Mouse (Mus musculus) forebrain, embryonic 15.5 days (tissue): ENCODE measurements around the gene Zkscan1. TPM values are rescaled to one million over a fixed set of nuclear protein-coding genes. Genes with fewer than 3 reads are reported as not detected.
"Not testable (repeated sequence)": the region's sequence is repeated elsewhere in the genome, so short reads cannot be mapped to it uniquely, and the experiment has no call there.

ENCODE experiments used
- ATAC-seq: fragments of 200-750 bp; cut with Nextera tagmentation; replicated peaks from 2 replicates; pipeline ENCODE4 v1.8.0; 2017; ENCODE audit warnings: mild to moderate bottlenecking, moderate TSS enrichment, moderate library complexity
- H3K27ac ChIP-seq: fragments of 300-500 bp; sonication (generic); replicated peaks from 2 replicates; pipeline ENCODE4 v1.5.1; 2015; ENCODE audit warnings: mild to moderate bottlenecking, inconsistent platforms
- H3K27me3 ChIP-seq: fragments of 300-500 bp; sonication (generic); 2 replicates; pipeline ENCODE4 v1.6.1; 2015; ENCODE audit warnings: inconsistent platforms
- H3K36me3 ChIP-seq: fragments of 300-500 bp; sonication (generic); 2 replicates; pipeline ENCODE4 v1.6.1; 2015; ENCODE audit warnings: mild to moderate bottlenecking, inconsistent platforms
- H3K4me1 ChIP-seq: fragments of 300-500 bp; sonication (generic); 2 replicates; pipeline ENCODE4 v1.6.1; 2015; ENCODE audit warnings: inconsistent platforms
- H3K4me2 ChIP-seq: fragments of 300-500 bp; sonication (generic); replicated peaks from 2 replicates; pipeline ENCODE4 v1.6.1; 2015; ENCODE audit warnings: mild to moderate bottlenecking, inconsistent platforms
- H3K4me3 ChIP-seq: fragments of 300-500 bp; sonication (generic); 2 replicates; pipeline ENCODE4 v1.5.1; 2015; ENCODE audit warnings: mild to moderate bottlenecking, inconsistent platforms
- H3K9ac ChIP-seq: fragments of 300-500 bp; sonication (generic); replicated peaks from 2 replicates; pipeline ENCODE4 v1.6.1; 2015; ENCODE audit warnings: mild to moderate bottlenecking, inconsistent platforms
- H3K9me3 ChIP-seq: fragments of 300-500 bp; sonication (generic); 2 replicates; pipeline ENCODE4 v1.6.1; 2016; ENCODE audit warnings: inconsistent platforms
- WGBS: fragments of 180-500 bp; shearing (Covaris S2); methylation state at CpG from one replicate; pipeline ENCODE4 v1.1.7; 2015; ENCODE audit warnings: mixed read lengths; 5-methylcytosine and 5-hydroxymethylcytosine counted together
- polyA plus RNA-seq: library from polyadenylated mRNA; unstranded; fragments of >200 nt; fragmentation: Nextera tagmentation; extraction: Ambion mirVana; gene quantifications from 2 replicates; pipeline ENCODE4 v1.2.1, GENCODE M21; 2015

Zkscan1 gene
- 27.8 and 28.0 TPM in 2 replicates for polyA plus RNA-seq

DNA sequence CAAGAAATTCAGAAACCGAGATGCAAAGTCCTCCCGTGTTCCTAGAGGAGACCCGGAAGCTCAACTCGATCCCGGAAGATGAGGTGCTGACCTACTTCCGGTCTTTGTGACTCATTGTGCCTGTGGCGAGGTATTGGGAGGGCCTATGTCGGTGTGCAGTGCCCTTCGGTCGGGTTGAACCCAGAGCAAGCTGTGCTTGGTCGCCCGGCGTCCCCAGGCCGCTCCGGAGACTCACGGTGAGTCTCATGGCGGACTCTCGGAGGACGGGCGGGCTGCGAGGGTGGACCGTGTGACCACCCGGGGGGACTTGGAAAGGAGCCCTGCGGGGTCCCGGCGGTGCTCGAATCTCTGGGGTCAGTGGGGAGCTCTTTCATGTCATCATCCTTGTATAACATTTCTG, at the start of gene Zkscan1:
Gene Zkscan1 (plus strand): TSS at position 89 of the 400 bp plus-strand sequence.
- H3K4me1 ChIP-seq = peaks cover 38% of the 10 kb centered on the region
- H3K27me3 ChIP-seq = no peaks in the 10 kb centered on the region
- peak within 1 kb of the TSS; percentile 91 for H3K27ac ChIP-seq
- WGBS = under 1% methylated on average over 27 of the region's 27 CpGs
- peaks cover 6% of the 10 kb centered on the region; the same call in 1 of the 2 replicates for H3K36me3 ChIP-seq
- peak within 1 kb of the TSS; percentile 67 for H3K4me2 ChIP-seq
- peak; percentile 97 for ATAC-seq
- H3K9me3 ChIP-seq = no peaks in the 10 kb centered on the region
- peak within 1 kb of the TSS; percentile 94 for H3K4me3 ChIP-seq
- H3K9ac ChIP-seq = peak within 1 kb of the TSS; percentile 98

DNA sequence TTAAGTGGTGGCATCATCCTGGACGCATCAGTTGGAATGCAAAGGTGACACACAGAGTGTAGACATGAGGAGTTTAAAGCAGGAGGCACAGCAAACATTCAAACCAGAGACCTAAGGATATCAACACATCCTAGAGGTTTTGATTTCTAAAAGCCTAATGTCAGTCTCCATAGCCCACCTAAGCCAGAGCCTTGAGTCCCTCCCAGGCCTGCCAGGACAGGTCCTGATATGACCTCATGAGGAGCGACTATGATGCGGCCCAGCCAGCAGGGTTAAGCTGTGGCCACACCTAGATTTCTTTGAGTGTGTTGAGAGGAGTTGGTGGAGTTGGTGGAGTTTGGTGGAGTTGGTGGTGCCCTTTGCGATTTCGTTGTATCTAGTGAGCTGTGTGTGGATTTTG, 32.0 kb upstream of the Zkscan1 start, which contains the start of gene Smok3c:
Gene Smok3c (plus strand): TSS at position 301 of the 400 bp plus-strand sequence.
- not testable (repeated sequence) for ATAC-seq, H3K36me3 ChIP-seq
- no CpG with 5 or more reads among the region's 5 CpGs for WGBS

DNA sequence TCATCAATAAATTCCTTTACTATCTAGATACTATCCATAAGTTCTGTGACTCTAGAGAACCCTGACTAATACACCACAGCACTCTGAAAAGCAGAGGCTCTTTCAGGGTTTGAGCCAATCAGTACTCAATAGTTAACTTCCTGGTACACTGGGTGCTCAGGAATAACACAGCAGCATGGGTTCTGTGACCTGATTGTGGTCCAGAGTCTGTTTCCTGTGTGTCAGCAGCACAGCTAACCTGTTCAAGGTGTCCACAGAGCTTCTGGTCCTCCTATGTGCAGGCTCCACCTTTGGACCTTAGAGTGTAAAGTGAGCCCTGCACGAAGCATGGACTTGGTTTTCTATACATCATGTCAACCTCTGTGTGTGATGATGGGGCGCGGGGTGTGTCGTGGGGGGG, 11.1 kb upstream of the Zkscan1 start:
- Histone ChIP-seq H3K27ac (no peak overlapping the region), H3K4me2 (no peak overlapping the region), H3K36me3 (no peaks in the 10 kb centered on the region), H3K9ac (no peak overlapping the region), H3K4me1 (no peaks in the 10 kb centered on the region), H3K9me3 (no peaks in the 10 kb centered on the region), H3K4me3 (no peak overlapping the region), H3K27me3 (no peaks in the 10 kb centered on the region)
- 96% methylated on average over 4 of the region's 4 CpGs for WGBS
- ATAC-seq = no peak

More for the DNA sequence above, 32.0 kb upstream of the Zkscan1 start, which contains the start of gene Smok3c:
- not testable (repeated sequence) for H3K4me2 ChIP-seq, H3K9me3 ChIP-seq, H3K4me3 ChIP-seq, H3K27ac ChIP-seq, H3K4me1 ChIP-seq, H3K27me3 ChIP-seq, H3K9ac ChIP-seq

DNA sequence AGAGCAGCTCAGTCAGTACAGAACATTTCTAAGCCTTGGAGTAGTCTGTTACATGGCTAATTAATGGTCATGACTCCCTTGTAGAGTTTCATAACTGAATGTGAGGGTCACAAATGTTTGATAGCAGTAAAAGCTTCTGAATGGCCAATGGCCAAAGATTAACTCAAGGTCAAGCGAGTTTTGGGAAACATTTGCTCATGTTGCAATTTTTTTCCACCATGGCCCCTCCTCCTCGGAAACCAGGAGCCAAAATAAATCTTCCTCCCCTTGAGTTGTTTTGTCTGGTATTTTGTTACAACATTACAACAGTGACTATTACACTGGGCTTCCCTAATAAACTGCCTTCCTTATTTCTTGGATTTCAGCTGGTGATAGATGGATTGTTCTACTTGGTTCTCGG, 9.2 kb upstream of the Zkscan1 start:
- Histone ChIP-seq H3K4me3 (no peak overlapping the region), H3K36me3 (no peaks in the 10 kb centered on the region), H3K27me3 (no peaks in the 10 kb centered on the region), H3K27ac (no peak overlapping the region), H3K9ac (no peak overlapping the region), H3K4me1 (no peaks in the 10 kb centered on the region), H3K4me2 (no peak overlapping the region), H3K9me3 (no peaks in the 10 kb centered on the region)
- no peak for ATAC-seq
- WGBS = 81% methylated on average over 3 of the region's 3 CpGs

DNA sequence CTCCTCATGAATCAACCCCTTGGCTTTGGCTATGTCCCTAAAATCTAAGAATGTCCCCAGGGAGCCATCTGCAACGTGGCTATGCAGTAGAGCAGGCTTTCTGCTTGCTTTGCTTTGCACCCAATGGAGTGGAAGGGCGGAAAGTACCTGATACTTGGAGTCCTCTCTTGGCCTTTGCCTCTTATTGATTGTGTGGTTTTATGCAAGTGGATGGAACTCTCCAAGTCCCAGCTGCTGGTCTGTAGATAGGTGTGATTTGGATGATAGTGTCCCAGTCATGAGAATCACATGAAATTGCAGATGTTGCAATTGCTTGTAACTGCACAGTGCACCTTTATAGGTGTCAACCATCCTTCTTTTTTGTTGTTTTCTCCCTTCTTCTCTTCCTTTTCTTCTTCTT, 8.7 kb upstream of the Zkscan1 start:
- Histone ChIP-seq H3K9me3 (no peaks in the 10 kb centered on the region), H3K36me3 (no peaks in the 10 kb centered on the region), H3K4me1 (no peaks in the 10 kb centered on the region), H3K9ac (no peak overlapping the region), H3K4me3 (no peak overlapping the region), H3K27ac (no peak overlapping the region), H3K4me2 (no peak overlapping the region), H3K27me3 (no peaks in the 10 kb centered on the region)
- ATAC-seq = no peak
- 59% methylated on average over 2 of the region's 2 CpGs for WGBS

DNA sequence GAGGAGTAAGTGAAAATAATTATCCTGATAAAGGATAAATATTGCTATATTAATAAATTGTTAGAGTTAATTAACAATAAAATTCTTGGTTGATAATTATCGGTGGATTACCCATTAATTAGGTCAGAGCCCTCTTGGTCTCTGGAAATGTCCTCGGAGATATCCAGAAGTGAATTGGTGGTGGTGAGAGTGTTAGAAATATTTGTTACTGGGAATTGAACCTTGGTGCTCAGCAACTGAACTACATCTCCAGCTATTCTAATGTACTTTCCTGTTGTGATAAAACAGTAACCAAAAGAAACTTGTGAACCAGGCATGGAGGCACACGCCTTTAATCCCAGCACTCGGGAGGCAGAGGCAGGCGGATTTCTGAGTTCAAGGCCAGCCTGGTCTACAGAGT, 4.4 kb upstream of the Zkscan1 start:
- WGBS = 88% methylated on average over 5 of the region's 5 CpGs
- no peaks in the 10 kb centered on the region for H3K27me3 ChIP-seq
- no peaks in the 10 kb centered on the region for H3K36me3 ChIP-seq
- ATAC-seq = no peak
- no peak overlapping the region for H3K9ac ChIP-seq
- H3K9me3 ChIP-seq = no peaks in the 10 kb centered on the region
- H3K4me2 ChIP-seq = no peak overlapping the region
- H3K4me3 ChIP-seq = no peak overlapping the region
- H3K27ac ChIP-seq = no peak overlapping the region
- H3K4me1 ChIP-seq = peaks cover 2% of the 10 kb centered on the region; the same call in 1 of the 2 replicates

DNA sequence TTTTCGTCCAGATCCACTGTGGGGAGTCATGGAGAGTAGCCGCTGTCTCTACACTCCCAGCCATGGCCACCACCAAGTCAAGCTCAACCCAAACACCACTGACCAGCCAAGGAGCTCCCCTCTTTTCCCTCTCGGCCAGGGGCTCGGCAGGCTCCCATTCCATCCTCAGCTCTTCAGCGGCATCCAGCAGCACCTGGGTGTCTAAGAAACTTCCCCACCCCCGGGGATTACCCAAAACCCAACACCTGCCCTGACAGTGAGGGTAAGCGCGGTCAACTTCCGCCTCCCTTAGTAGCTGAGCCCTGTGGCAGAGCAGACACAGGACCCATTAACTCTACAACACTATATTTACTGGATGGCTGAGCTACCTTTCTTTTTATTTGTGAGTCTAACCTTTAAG, 3.4 kb upstream of the Zkscan1 start:
- no peak overlapping the region for H3K4me3 ChIP-seq
- no peaks in the 10 kb centered on the region for H3K27me3 ChIP-seq
- no peaks in the 10 kb centered on the region for H3K36me3 ChIP-seq
- H3K27ac ChIP-seq = no peak overlapping the region
- no peaks in the 10 kb centered on the region for H3K9me3 ChIP-seq
- ATAC-seq = no peak
- 87% methylated on average over 9 of the region's 9 CpGs for WGBS
- H3K4me2 ChIP-seq = no peak overlapping the region
- no peak overlapping the region for H3K9ac ChIP-seq
- peaks cover 9% of the 10 kb centered on the region for H3K4me1 ChIP-seq

DNA sequence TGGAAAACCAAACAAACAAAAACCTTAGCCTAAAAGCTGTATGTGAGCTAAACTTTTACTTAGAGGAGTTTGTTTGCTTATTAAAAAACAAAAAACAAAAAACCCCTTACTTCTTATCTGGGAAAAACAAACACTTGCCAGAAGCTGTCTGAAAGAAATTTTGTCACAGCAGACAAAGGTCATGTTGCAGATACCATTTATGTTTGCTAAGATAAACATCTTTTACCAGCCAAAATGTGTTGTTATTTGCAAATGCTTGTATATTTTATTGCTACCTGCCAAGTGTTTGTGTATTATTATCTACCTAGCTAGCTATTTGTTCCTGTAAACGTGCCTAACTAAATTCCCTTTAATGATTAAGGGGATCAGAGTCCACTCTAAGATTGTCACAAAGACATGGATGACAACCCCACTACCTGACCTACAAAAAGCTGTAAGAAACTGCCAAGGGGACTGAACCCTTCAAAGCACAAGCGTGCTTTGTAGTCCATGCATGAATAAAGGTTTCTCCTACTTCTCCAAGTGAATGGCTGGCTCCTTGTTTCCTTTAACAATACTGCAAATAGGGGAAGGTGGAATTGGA, 1.5 kb upstream of the Zkscan1 start:
- Histone ChIP-seq H3K4me2 (no peak overlapping the region), H3K36me3 (no peaks in the 10 kb centered on the region), H3K9ac (no peak overlapping the region), H3K27me3 (no peaks in the 10 kb centered on the region), H3K4me1 (peaks cover 27% of the 10 kb centered on the region), H3K4me3 (no peak overlapping the region), H3K9me3 (no peaks in the 10 kb centered on the region), H3K27ac (no peak overlapping the region)
- 79% methylated on average over 2 of the region's 2 CpGs for WGBS
- ATAC-seq = no peak

DNA sequence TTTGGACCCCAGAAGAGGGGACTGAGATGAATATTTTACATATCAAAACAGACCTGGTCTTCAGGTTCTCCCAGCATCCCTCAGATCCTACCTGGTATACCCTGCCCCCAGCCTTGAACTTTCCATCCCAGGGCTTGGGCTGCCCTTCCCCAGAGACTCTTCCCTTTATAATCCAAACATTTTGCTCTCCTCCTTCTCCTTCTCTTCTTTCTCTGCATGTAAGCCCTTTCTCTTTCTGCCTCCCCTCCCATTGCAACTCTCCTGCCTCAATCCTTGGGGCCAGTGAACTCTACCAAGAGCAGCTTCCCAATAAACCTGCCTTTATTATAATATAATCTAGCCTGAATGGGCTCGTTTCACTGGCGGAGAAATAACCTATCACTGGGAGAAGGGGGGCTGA, 948 bp upstream of the Zkscan1 start:
- Histone ChIP-seq H3K36me3 (peaks cover 5% of the 10 kb centered on the region; the same call in 1 of the 2 replicates), H3K27ac (no peak overlapping the region), H3K4me2 (no peak overlapping the region), H3K9me3 (no peaks in the 10 kb centered on the region), H3K9ac (no peak overlapping the region), H3K4me1 (peaks cover 32% of the 10 kb centered on the region), H3K27me3 (no peaks in the 10 kb centered on the region), H3K4me3 (no peak overlapping the region)
- WGBS = 96% methylated on average over 2 of the region's 2 CpGs
- no peak for ATAC-seq

DNA sequence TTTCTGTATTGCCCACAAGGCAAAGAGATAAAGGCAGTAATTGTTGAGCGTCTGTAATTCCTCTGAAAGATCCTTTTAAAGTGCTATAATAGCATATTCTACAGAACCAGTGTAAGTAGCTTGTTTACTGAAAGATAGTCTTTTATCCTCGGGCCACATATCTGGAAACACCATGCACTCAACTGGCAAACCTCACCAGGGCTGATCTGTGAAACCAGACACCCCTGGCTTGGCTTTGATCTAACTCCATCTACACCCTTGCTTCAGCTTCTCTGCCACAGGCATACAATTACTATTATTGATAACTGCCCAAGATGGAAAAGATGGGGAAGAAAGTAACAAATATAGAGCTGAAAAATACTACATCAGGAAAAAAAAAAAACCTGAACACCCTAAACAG, 377 bp upstream of the Zkscan1 start:
- H3K27ac ChIP-seq = no peak overlapping the region
- H3K9ac ChIP-seq = no peak overlapping the region
- peak; percentile 37; the same call in 1 of the 2 replicates for ATAC-seq
- peak overlapping the region; percentile 67 for H3K4me2 ChIP-seq
- no peaks in the 10 kb centered on the region for H3K27me3 ChIP-seq
- H3K9me3 ChIP-seq = no peaks in the 10 kb centered on the region
- H3K4me1 ChIP-seq = peaks cover 35% of the 10 kb centered on the region
- peak overlapping the region; percentile 94 for H3K4me3 ChIP-seq
- peaks cover 6% of the 10 kb centered on the region; the same call in 1 of the 2 replicates for H3K36me3 ChIP-seq
- WGBS = 71% methylated on average over 2 of the region's 2 CpGs

DNA sequence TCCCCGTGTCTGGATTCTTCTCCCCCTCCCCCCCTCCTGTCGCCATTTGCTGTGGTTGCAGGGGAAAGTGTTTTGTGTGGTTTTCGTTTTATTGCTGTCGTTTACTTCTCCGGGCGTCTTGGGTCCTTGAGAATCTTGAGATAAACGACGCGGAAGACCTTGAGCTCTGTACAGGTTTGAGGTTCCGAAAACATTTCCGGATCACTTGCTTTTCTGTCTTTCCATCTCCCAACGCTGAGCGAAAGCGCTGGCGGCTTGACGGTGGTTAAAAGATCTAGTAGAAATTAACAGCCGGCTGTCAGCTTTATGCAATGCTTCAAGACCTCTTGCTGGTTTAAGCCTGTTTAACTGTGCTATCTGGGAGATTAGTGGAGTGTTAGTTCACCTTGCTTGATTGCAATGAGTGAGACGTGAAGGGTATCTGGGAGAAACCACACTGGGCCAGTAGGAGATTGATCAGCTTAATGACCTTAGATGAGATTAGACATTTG, 582 bp downstream of the Zkscan1 start:
- H3K27ac ChIP-seq = peak overlapping the region; percentile 91
- ATAC-seq = no peak
- H3K27me3 ChIP-seq = no peaks in the 10 kb centered on the region
- H3K4me3 ChIP-seq = peak overlapping the region; percentile 94
- H3K9me3 ChIP-seq = no peaks in the 10 kb centered on the region
- peaks cover 38% of the 10 kb centered on the region for H3K4me1 ChIP-seq
- H3K4me2 ChIP-seq = peak overlapping the region; percentile 67
- WGBS = 0% methylated on average over 18 of the region's 18 CpGs
- peak overlapping the region; percentile 98 for H3K9ac ChIP-seq
- H3K36me3 ChIP-seq = peaks cover 6% of the 10 kb centered on the region; the same call in 1 of the 2 replicates

DNA sequence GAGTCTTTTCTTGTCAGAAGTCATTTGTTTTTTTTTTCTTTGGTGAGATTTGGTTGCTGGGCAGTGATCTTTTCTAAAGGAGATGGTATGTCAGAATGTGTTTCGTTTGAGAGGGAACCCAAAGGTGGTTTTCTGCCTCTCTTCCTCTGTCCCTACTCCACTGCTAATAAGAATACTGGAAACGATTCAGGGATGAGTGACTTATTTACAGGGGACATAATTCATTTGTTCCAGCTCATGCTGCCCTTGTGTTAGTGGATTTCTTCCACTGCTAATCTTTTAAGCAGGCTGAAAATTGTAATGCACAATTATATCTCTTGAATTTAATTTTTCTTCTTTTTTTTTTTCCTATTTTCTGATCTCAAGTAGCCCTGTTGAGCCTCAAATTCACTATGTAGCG, 2.0 kb downstream of the Zkscan1 start:
- 90% methylated on average over 3 of the region's 3 CpGs for WGBS
- peaks cover 6% of the 10 kb centered on the region; the same call in 1 of the 2 replicates for H3K36me3 ChIP-seq
- H3K9ac ChIP-seq = peak overlapping the region; percentile 30; the same call in 1 of the 2 replicates
- peak overlapping the region; percentile 94; the same call in 1 of the 2 replicates for H3K4me3 ChIP-seq
- H3K27ac ChIP-seq = no peak overlapping the region
- H3K9me3 ChIP-seq = no peaks in the 10 kb centered on the region
- peaks cover 38% of the 10 kb centered on the region for H3K4me1 ChIP-seq
- ATAC-seq = no peak
- no peaks in the 10 kb centered on the region for H3K27me3 ChIP-seq
- peak overlapping the region; percentile 67 for H3K4me2 ChIP-seq
